Mouse (Mus musculus): Measurements from ENCODE around the gene Pgf.

Pgf gene

GRCm38 (mm10) chr12:85190290-85190689 lies 12.7 kb upstream of the Pgf start:
- no peak for DNase-seq

- no peak for DNase-seq
Measured at GRCm38 (mm10) chr12:85186361-85186760, 8.8 kb upstream of the Pgf start.

GRCm38 (mm10) chr12:85185810-85186209 lies 8.2 kb upstream of the Pgf start:
- DNase-seq: no peak

GRCm38 (mm10) chr12:85184118-85184517 lies 6.5 kb upstream of the Pgf start:
- no peak for DNase-seq

- DNase-seq: no peak
Measured at GRCm38 (mm10) chr12:85182898-85183297, 5.3 kb upstream of the Pgf start.

- no peak for DNase-seq
Measured at GRCm38 (mm10) chr12:85182345-85182643, 4.7 kb upstream of the Pgf start.

- DNase-seq: no peak
Measured at GRCm38 (mm10) chr12:85181475-85182344, 4.1 kb upstream of the Pgf start.

GRCm38 (mm10) chr12:85178294-85178693 lies 704 bp upstream of the Pgf start:
- no peak for DNase-seq

GRCm38 (mm10) chr12:85176846-85177523 lies 605 bp downstream of the Pgf start:
- no peak for DNase-seq

- DNase-seq: peak; percentile 60 to 72
Measured at GRCm38 (mm10) chr12:85175926-85176845, 1.4 kb downstream of the Pgf start.

GRCm38 (mm10) chr12:85175087-85175675 lies 2.4 kb downstream of the Pgf start:
- peak; percentile 57 to 59 for DNase-seq

GRCm38 (mm10) chr12:85174016-85174415 lies 3.6 kb downstream of the Pgf start:
- DNase-seq: no peak

GRCm38 (mm10) chr12:85170948-85171307 lies 6.7 kb downstream of the Pgf start:
- DNase-seq: no peak

GRCm38 (mm10) chr12:85170284-85170947 lies 7.2 kb downstream of the Pgf start:
- DNase-seq: peak; percentile 66 to 76

- DNase-seq: no peak
Measured at GRCm38 (mm10) chr12:85169877-85170276, 7.7 kb downstream of the Pgf start.

- DNase-seq: peak; percentile 90 to 96
Measured at GRCm38 (mm10) chr12:85169117-85169858, 8.3 kb downstream of the Pgf start.

- DNase-seq: no peak
Measured at GRCm38 (mm10) chr12:85166631-85167030, 11.0 kb downstream of the Pgf start.

- DNase-seq: no peak
Measured at GRCm38 (mm10) chr12:85164996-85165395, 12.6 kb downstream of the Pgf start.

- no peak for DNase-seq
Measured at GRCm38 (mm10) chr12:85159592-85159991, 18.0 kb downstream of the Pgf start.

GRCm38 (mm10) chr12:85158801-85159200 lies 18.8 kb downstream of the Pgf start:
- no peak for DNase-seq

GRCm38 (mm10) chr12:85157797-85158460 lies 19.7 kb downstream of the Pgf start:
- no peak for DNase-seq
